Comparison of ENCODE assay signal across 25 mouse cellular contexts in the genomic region with DNA sequence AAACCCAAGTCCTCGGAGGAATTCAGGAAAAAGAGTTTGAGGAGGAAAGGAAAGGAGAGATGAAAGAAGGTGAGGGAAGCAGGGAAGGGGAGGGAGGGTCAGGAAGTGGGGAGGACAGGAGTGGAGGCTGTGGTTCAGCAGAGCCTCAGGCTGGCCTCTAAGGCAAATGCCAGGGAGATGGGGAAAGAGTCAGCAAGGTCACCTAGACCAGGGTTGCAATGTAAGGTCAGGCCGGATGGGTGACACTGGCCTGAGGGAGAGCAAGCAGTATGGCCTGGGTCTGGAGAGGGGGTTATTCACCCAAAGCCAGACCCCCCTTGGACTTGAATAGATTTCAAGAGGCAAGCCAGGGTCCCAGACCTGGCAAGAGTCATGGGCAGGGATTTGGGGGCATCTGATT.
"Had no signal": no experiment of that assay in that cellular context is flagged by ENCODE, and none has a peak within 500 bp of the region (broad histone marks: within the 10 kb centered on the region; RNA-seq: fewer than 3 reads in every experiment).

No protein-coding gene starts in this region.

- H3K9ac ChIP-seq: heart, embryonic 12.5 days; hindbrain, embryonic 12.5 days; hindbrain, embryonic 14.5 days; intestine, embryonic 15.5 days; limb, embryonic 13.5 days; limb, embryonic 15.5 days; liver, embryonic 12.5 days; liver, embryonic 14.5 days had no signal

- H3K27ac ChIP-seq: gastrocnemius, adult 2 months; heart, adult 2 months; hindbrain, embryonic 10.5 days; hindbrain, embryonic 12.5 days; hindbrain, embryonic 14.5 days; intestine, embryonic 15.5 days; layer of hippocampus, adult 2 months; left cerebral cortex, adult 2 months; limb, embryonic 13.5 days; limb, embryonic 15.5 days; liver, embryonic 12.5 days; liver, embryonic 14.5 days had no signal

- H3K9me3 ChIP-seq: heart, embryonic 12.5 days; hindbrain, embryonic 10.5 days; hindbrain, embryonic 12.5 days; intestine, embryonic 15.5 days; limb, embryonic 13.5 days; limb, embryonic 15.5 days had no signal

- H3K27me3 ChIP-seq: heart, embryonic 12.5 days; hindbrain, embryonic 12.5 days; limb, embryonic 15.5 days had no signal

- H3K36me3 ChIP-seq: heart, embryonic 12.5 days; hindbrain, embryonic 10.5 days; hindbrain, embryonic 12.5 days; intestine, embryonic 15.5 days; limb, embryonic 13.5 days; limb, embryonic 15.5 days; liver, embryonic 12.5 days had no signal

- H3K4me2 ChIP-seq: heart, embryonic 12.5 days; hindbrain, embryonic 12.5 days; hindbrain, embryonic 14.5 days; intestine, embryonic 15.5 days; limb, embryonic 13.5 days; limb, embryonic 15.5 days; liver, embryonic 12.5 days had no signal

- H3K4me3 ChIP-seq: gastrocnemius, adult 2 months; heart, adult 2 months; heart, embryonic 12.5 days; hindbrain, embryonic 10.5 days; hindbrain, embryonic 12.5 days; intestine, embryonic 15.5 days; layer of hippocampus, adult 2 months; left cerebral cortex, adult 2 months; limb, embryonic 13.5 days; limb, embryonic 15.5 days; liver, embryonic 12.5 days had no signal

- ATAC-seq: hindbrain, embryonic 16.5 days; inflammation-experienced regulatory T-cells, adult 6 months; intestine, embryonic 15.5 days; intestine, postnatal 0 days; liver, embryonic 12.5 days had no signal

- DNase-seq: gastrocnemius, adult 2 months; gastrocnemius, postnatal 10 days; gastrocnemius, postnatal 25 days; heart, adult 2 months; heart, postnatal 10 days; heart, postnatal 4 days; kidney, adult 18-20 months; kidney, adult 8-10 months; kidney, postnatal 10 days; kidney, postnatal 25 days; kidney, postnatal 4 days had no signal
